In genomic region chr4:147819659-147820058, GRCm38 (mm10) we compare ENCODE assay signal across 8 mouse cellular contexts. TPM values are rescaled to one million over a fixed set of nuclear protein-coding genes. Genes with fewer than 3 reads are reported as not detected.
A peak's percentile ranks its signal among the peaks of the same experiment; 100 is the strongest.
DNase-seq lines count a peak whose midpoint lies in the region; ATAC-seq and TF ChIP-seq lines count a peak whose summit lies in the region.
"Not testable (repeated sequence)": the region's sequence is repeated elsewhere in the genome, so short reads cannot be mapped to it uniquely, and the experiment has no call there.
"Had no signal": no experiment of that assay in that cellular context is flagged by ENCODE, and none has a peak within 500 bp of the region (broad histone marks: within the 10 kb centered on the region; RNA-seq: fewer than 3 reads in every experiment).

No protein-coding gene starts in this region.

- not testable (repeated sequence) for H3K9ac ChIP-seq in ES-Bruce4 (ENCODE audit: low read depth, poor library complexity, severe bottlenecking); embryonic facial prominence, embryonic 13.5 days; heart, embryonic 12.5 days; hindbrain, embryonic 13.5 days; limb, embryonic 13.5 days; liver, embryonic 11.5 days (ENCODE audit: low read depth, low read length)

- TF ChIP-seq POLR2A in ES-Bruce4 (IDR thresholded peaks at IDR 0.05; ENCODE audit: insufficient read depth, low read length) = not testable (repeated sequence)

- WGBS in embryonic facial prominence, embryonic 13.5 days = 87% methylated on average over 7 of the region's 7 CpGs
- 78% methylated on average over 7 of the region's 7 CpGs for WGBS in heart, embryonic 12.5 days
- 85% methylated on average over 7 of the region's 7 CpGs for WGBS in hindbrain, embryonic 13.5 days
- WGBS in limb, embryonic 13.5 days = 76% methylated on average over 7 of the region's 7 CpGs
- WGBS in liver, embryonic 11.5 days = 78% methylated on average over 7 of the region's 7 CpGs

- 0 out of 2 replicates have a peak, but pooled peaks have one; percentile 11 for ATAC-seq in embryonic facial prominence, embryonic 13.5 days (ENCODE audit: insufficient number of reproducible peaks, insufficient read depth, low FRiP score, low TSS enrichment, low read depth)
- ATAC-seq in heart, embryonic 12.5 days (ENCODE audit: insufficient number of reproducible peaks, low FRiP score) = peak; percentile 6; the same call in 1 of the 2 replicates
- peak; percentile 73 for ATAC-seq in hindbrain, embryonic 13.5 days (ENCODE audit: low FRiP score)
- peak; percentile 46; the same call in 1 of the 2 replicates for ATAC-seq in limb, embryonic 13.5 days (ENCODE audit: low FRiP score, low read depth)
- ATAC-seq in liver, embryonic 11.5 days (replicated peaks; ENCODE audit: low FRiP score) = 0 out of 2 replicates have a peak, but pooled peaks have one; percentile 10

- H3K4me1 ChIP-seq in ES-Bruce4 (ENCODE audit: control insufficient read depth, insufficient read depth, low read length); embryonic facial prominence, embryonic 13.5 days; heart, embryonic 12.5 days (replicated peaks); hindbrain, embryonic 13.5 days (replicated peaks); limb, embryonic 13.5 days; liver, embryonic 11.5 days (replicated peaks; ENCODE audit: control insufficient read depth, insufficient read depth, low read length): not testable (repeated sequence)

- not testable (repeated sequence) for H3K27me3 ChIP-seq in ES-Bruce4 (ENCODE audit: control insufficient read depth, insufficient read depth, low read length, poor library complexity, severe bottlenecking); embryonic facial prominence, embryonic 13.5 days; heart, embryonic 12.5 days (replicated peaks); hindbrain, embryonic 13.5 days; limb, embryonic 13.5 days; liver, embryonic 11.5 days (replicated peaks; ENCODE audit: control insufficient read depth, insufficient read depth, low read length)

- peak overlapping the region; percentile 76; the same call in 1 of the 2 replicates for H3K27ac ChIP-seq in ES-Bruce4 (ENCODE audit: insufficient read depth, low read length)
- H3K27ac ChIP-seq in embryonic facial prominence, embryonic 13.5 days; heart, embryonic 12.5 days (ENCODE audit: poor library complexity, severe bottlenecking); hindbrain, embryonic 13.5 days; limb, embryonic 13.5 days; liver, embryonic 11.5 days (ENCODE audit: low read depth, low read length): not testable (repeated sequence)

- H3K36me3 ChIP-seq in ES-Bruce4 (ENCODE audit: control insufficient read depth, insufficient read depth, low read length, poor library complexity, severe bottlenecking); liver, embryonic 11.5 days (ENCODE audit: control insufficient read depth, insufficient read depth, low read length): not testable (repeated sequence)
- peaks cover 29% of the 10 kb centered on the region for H3K36me3 ChIP-seq in embryonic facial prominence, embryonic 13.5 days
- H3K36me3 ChIP-seq in heart, embryonic 12.5 days = peaks cover 21% of the 10 kb centered on the region
- H3K36me3 ChIP-seq in hindbrain, embryonic 13.5 days = peaks cover 38% of the 10 kb centered on the region
- peaks cover 29% of the 10 kb centered on the region for H3K36me3 ChIP-seq in limb, embryonic 13.5 days

- not testable (repeated sequence) for TF ChIP-seq CTCF in ES-Bruce4 (IDR thresholded peaks at IDR 0.05; ENCODE audit: low read depth, low read length)

- DNase-seq in liver, embryonic 11.5 days (ENCODE audit: low spot score) = not testable (repeated sequence)

- not testable (repeated sequence) for H3K9me3 ChIP-seq in ES-Bruce4 (replicated peaks; ENCODE audit: control insufficient read depth, insufficient read depth, low read length, poor library complexity, severe bottlenecking)
- H3K9me3 ChIP-seq in embryonic facial prominence, embryonic 13.5 days = peaks cover 58% of the 10 kb centered on the region
- peaks cover 41% of the 10 kb centered on the region for H3K9me3 ChIP-seq in heart, embryonic 12.5 days (replicated peaks)
- H3K9me3 ChIP-seq in hindbrain, embryonic 13.5 days = peaks cover 66% of the 10 kb centered on the region
- H3K9me3 ChIP-seq in limb, embryonic 13.5 days = peaks cover 67% of the 10 kb centered on the region
- H3K9me3 ChIP-seq in liver, embryonic 11.5 days (ENCODE audit: control insufficient read depth, low read length) = peaks cover 19% of the 10 kb centered on the region; the same call in 1 of the 2 replicates

- not testable (repeated sequence) for H3K4me2 ChIP-seq in embryonic facial prominence, embryonic 13.5 days; heart, embryonic 12.5 days; hindbrain, embryonic 13.5 days; limb, embryonic 13.5 days (replicated peaks); liver, embryonic 11.5 days

- not testable (repeated sequence) for H3K4me3 ChIP-seq in ES-Bruce4 (ENCODE audit: low read depth, low read length); embryonic facial prominence, embryonic 13.5 days; heart, embryonic 12.5 days; hindbrain, embryonic 13.5 days; limb, embryonic 13.5 days; liver, embryonic 11.5 days (ENCODE audit: low read depth, low read length)

- not testable (repeated sequence) for TF ChIP-seq EP300 in ES-Bruce4 (IDR thresholded peaks at IDR 0.05; ENCODE audit: insufficient read depth, low read depth, low read length)

RNA-seq across cellular contexts. Expression of gene Zfp984, which starts 10.1 kb away (rescaled TPM):
- polyA plus RNA-seq in ES-Bruce4 (2011; ENCODE audit: insufficient read depth, insufficient read length, low read depth, missing spikeins) = 54.0 and 59.1 TPM in 2 replicates
- 7.6 TPM in 2 replicates for polyA plus RNA-seq in embryonic facial prominence, embryonic 13.5 days (2015; fragmentation: Nextera tagmentation; extraction: Ambion mirVana)
- 9.1 and 11.0 TPM in 2 replicates for polyA plus RNA-seq in heart, embryonic 12.5 days (2016; fragmentation: Nextera tagmentation; extraction: Ambion mirVana)
- polyA plus RNA-seq in hindbrain, embryonic 13.5 days (2015; fragmentation: Nextera tagmentation; extraction: Ambion mirVana) = 4.1 and 4.8 TPM in 2 replicates
- polyA plus RNA-seq in limb, embryonic 13.5 days (2015; fragmentation: Nextera tagmentation; extraction: Ambion mirVana) = 6.1 and 7.1 TPM in 2 replicates
- polyA plus RNA-seq in liver, embryonic 11.5 days (2014; fragmentation: Nextera tagmentation; extraction: Ambion mirVana) = 15.1 and 15.7 TPM in 2 replicates
- polyA plus RNA-seq: adrenal gland, adult 2 months; erythroblast, embryonic 14.5 days had no signal

RNA-seq across cellular contexts. Expression of gene Zfp933, which starts 28.5 kb away (rescaled TPM):
- polyA plus RNA-seq in ES-Bruce4 (2011; ENCODE audit: insufficient read depth, insufficient read length, low read depth, missing spikeins) = 8.8 and 11.5 TPM in 2 replicates
- polyA plus RNA-seq in embryonic facial prominence, embryonic 13.5 days (2015; fragmentation: Nextera tagmentation; extraction: Ambion mirVana) = 7.9 and 8.6 TPM in 2 replicates
- 5.0 and 5.9 TPM in 2 replicates for polyA plus RNA-seq in heart, embryonic 12.5 days (2016; fragmentation: Nextera tagmentation; extraction: Ambion mirVana)
- 6.8 TPM in 2 replicates for polyA plus RNA-seq in hindbrain, embryonic 13.5 days (2015; fragmentation: Nextera tagmentation; extraction: Ambion mirVana)
- polyA plus RNA-seq in limb, embryonic 13.5 days (2015; fragmentation: Nextera tagmentation; extraction: Ambion mirVana) = 5.4 and 7.1 TPM in 2 replicates
- polyA plus RNA-seq in liver, embryonic 11.5 days (2014; fragmentation: Nextera tagmentation; extraction: Ambion mirVana) = 2.9 and 3.1 TPM in 2 replicates
- polyA plus RNA-seq: erythroblast, embryonic 14.5 days had no signal

RNA-seq across cellular contexts. Expression of gene Miip, which starts 49.0 kb away (rescaled TPM):
- polyA plus RNA-seq in ES-Bruce4 (2011; ENCODE audit: insufficient read depth, insufficient read length, low read depth, missing spikeins) = 48.8 and 56.3 TPM in 2 replicates
- polyA plus RNA-seq in embryonic facial prominence, embryonic 13.5 days (2015; fragmentation: Nextera tagmentation; extraction: Ambion mirVana) = 46.1 and 51.3 TPM in 2 replicates
- 23.4 and 26.3 TPM in 2 replicates for polyA plus RNA-seq in heart, embryonic 12.5 days (2016; fragmentation: Nextera tagmentation; extraction: Ambion mirVana)
- polyA plus RNA-seq in hindbrain, embryonic 13.5 days (2015; fragmentation: Nextera tagmentation; extraction: Ambion mirVana) = 43.3 and 46.5 TPM in 2 replicates
- 42.8 and 48.8 TPM in 2 replicates for polyA plus RNA-seq in limb, embryonic 13.5 days (2015; fragmentation: Nextera tagmentation; extraction: Ambion mirVana)
- polyA plus RNA-seq in liver, embryonic 11.5 days (2014; fragmentation: Nextera tagmentation; extraction: Ambion mirVana) = 40.7 and 47.4 TPM in 2 replicates

RNA-seq across cellular contexts. Expression of gene Fv1, which starts 49.1 kb away (rescaled TPM):
- polyA plus RNA-seq in ES-Bruce4 (2011; ENCODE audit: insufficient read depth, insufficient read length, low read depth, missing spikeins) = 9.2 and 12.6 TPM in 2 replicates
- polyA plus RNA-seq in embryonic facial prominence, embryonic 13.5 days (2015; fragmentation: Nextera tagmentation; extraction: Ambion mirVana) = 13.8 and 14.9 TPM in 2 replicates
- polyA plus RNA-seq in heart, embryonic 12.5 days (2016; fragmentation: Nextera tagmentation; extraction: Ambion mirVana) = 9.0 and 9.1 TPM in 2 replicates
- 10.9 and 12.0 TPM in 2 replicates for polyA plus RNA-seq in hindbrain, embryonic 13.5 days (2015; fragmentation: Nextera tagmentation; extraction: Ambion mirVana)
- 11.3 and 13.0 TPM in 2 replicates for polyA plus RNA-seq in limb, embryonic 13.5 days (2015; fragmentation: Nextera tagmentation; extraction: Ambion mirVana)
- polyA plus RNA-seq in liver, embryonic 11.5 days (2014; fragmentation: Nextera tagmentation; extraction: Ambion mirVana) = 7.0 and 7.7 TPM in 2 replicates
- polyA plus RNA-seq: erythroblast, embryonic 14.5 days had no signal

Comparison
In these comparisons a context has a peak if more than half of its experiments do, and no peak if none do; other contexts are left out.
1. ATAC-seq: peak in every context shown above with its lines; median percentile 73 in hindbrain, embryonic 13.5 days; 46 in limb, embryonic 13.5 days; 11 in embryonic facial prominence, embryonic 13.5 days; 10 in liver, embryonic 11.5 days; 6 in heart, embryonic 12.5 days.